Mouse (Mus musculus): ENCODE measurements around the gene 4930590J08Rik.

DNA sequence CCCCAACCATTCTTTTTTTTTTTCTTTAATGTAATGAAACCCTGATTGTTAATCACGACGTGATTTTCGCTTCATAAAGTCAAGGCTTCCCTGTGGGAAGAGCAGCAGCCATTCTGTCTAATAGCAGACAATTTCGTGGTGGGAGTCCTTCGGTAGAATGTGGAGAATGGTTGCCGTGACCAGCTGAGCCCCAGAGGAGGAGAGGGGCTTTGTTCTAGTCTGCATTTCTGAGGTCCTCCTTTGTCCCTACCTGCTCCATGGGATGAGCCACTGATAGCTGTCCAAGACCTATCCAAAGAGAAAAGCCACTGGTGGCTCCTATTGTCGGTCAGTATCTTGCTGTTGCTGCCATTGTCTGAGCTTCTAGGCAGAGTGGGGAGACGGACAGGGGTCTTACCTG lies 93.5 kb downstream of the 4930590J08Rik start:
- TF ChIP-seq CTCF (IDR thresholded peaks at IDR 0.05; ENCODE audit: control insufficient read depth, insufficient read depth, insufficient read length), result no peak
- no peak for TF ChIP-seq MYOG (IDR thresholded peaks at IDR 0.05; ENCODE audit: control insufficient read depth, extremely low read depth, insufficient read length)

Data from C2C12 (cell line).